Mouse (Mus musculus): ENCODE results near the gene Atp5g2.
"Not testable (repeated sequence)": the region's sequence is repeated elsewhere in the genome, so short reads cannot be mapped to it uniquely, and the experiment has no call there.

Gene Atp5g2

DNA sequence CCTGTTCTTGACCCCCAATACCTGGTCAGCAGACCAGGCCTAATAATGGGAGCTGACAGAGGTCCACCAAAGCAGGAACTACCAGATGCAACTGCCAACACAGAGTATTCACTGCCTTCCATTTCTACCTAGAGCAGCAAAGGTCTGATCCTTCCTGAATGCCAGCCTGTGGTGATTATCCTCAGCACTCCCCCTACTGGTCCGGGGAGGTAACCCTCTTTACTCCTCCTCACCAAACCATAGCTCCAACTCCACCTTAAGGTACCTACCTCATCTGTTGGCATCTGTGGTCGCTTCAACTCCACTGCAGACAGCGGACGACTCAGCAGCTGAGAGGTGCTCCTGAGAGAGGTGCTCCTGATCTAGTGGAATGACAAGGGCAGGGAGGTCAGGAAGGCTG lies 6.7 kb downstream of the Atp5g2 start:
- DNase-seq, result peak; percentile 69

DNA sequence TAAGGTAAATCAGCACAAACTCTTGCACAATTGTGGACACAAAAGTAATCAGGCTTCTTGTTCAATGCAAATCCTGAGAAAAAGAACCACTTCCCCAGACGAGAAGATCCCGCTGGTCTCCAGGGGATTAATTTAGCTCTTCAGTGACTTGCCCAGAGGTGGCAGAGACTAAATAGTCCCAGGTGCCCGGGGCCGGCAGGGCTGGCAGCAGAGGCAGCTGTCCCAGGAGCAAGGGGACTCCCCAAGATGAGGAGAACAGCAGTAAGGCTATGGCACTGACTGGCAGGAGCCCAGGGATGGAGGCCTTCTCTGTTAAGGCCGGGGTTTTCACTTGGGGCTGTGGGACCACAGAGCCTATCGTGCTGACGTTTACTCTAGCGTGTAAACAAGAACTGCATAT lies 8.3 kb downstream of the Atp5g2 start:
- no peak for DNase-seq

DNA sequence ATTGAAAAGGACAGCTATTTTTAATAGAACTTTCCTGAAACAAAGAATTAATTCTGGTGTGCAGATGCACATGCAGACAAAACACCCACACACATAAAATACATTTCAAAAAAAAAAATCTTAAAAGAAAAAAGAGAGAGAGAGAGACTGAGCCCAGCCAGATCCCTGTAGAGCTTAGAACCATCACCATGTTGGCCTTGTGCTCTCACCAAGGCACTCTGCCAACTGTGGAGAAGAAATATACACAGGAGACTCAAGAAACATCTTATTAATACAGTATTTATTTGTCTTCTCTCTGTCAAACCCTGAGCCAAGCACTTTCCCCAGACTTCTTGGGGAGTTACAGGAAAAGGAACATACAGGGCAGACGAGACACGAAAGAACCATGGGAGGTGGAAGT lies 9.6 kb downstream of the Atp5g2 start:
- not testable (repeated sequence) for DNase-seq

DNA sequence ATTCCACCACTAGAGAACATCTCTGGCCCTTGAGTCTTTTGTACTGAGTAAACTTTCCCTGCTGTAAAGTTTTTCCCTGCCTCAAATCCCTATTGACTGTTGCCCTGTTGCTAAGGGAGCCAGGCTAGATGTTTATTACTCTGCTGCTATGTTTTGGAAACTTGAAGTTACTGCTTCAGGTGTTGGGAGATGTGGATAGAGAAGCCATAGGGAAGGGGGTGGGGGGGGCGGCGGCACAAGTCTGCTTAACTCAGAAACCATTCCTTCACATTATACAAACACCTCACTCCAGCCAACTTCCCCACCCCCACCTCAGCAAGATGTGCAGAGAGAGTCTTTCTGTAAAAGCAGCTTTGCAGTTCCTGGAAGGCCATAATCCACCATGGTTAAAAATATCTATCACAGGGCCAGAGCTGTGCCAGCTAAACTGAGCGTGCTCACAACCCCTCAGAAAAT lies 14.2 kb downstream of the Atp5g2 start:
- no peak for DNase-seq

DNA sequence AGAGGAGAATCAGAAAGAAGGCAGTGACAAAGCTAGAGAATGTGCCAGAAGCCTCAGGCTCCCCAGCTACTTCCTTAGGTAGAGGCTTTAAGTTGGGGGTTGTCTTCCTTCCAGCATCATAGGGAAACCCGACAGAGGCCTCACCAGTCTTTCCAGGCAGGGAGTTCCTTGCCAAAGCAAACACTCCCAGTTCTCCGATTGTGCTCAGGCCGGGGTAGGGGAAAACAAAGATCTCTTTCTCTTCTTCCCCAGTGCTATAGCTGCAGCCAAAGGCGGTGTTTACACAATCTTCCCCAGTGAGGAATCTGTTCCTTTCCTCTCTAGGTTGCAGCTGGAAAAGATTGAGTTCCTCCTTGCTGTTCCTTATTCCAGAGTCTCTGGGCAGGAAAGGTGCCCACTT lies 15.5 kb downstream of the Atp5g2 start:
- DNase-seq, result no peak

DNA sequence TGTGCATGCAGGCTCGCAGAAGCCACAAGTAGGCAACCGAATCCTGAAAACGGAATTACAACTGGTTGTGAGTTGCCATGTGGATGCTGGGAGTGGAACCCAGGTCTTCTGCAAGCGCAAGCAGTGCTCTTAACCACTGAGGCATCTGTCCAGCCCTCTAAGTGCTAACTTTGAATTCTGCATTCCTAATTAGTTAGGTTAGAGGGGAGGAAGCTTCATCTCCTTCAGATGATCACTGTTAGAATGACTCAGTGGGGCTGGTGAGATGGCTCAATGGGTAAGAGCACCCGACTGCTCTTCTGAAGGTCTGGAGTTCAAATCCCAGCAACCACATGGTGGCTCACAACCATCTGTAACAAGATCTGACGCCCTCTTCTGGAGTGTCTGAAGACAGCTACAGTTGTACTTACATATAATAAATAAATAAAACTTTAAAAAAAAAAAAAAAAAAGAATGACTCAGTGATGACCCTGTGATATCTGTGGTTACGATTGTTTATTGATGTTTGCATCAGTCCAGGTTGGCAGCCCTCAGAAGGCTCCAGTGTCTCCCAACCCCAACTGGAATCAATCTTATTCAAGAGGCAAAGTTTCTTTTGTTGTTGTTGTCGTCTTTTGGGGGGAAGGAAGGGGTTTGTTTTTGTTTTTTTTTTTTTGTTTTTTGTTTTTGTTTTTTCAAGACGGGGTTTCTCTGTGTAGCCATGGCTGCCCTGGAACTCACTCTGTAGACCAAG lies 20.1 kb downstream of the Atp5g2 start:
- DNase-seq, result not testable (repeated sequence)

DNA sequence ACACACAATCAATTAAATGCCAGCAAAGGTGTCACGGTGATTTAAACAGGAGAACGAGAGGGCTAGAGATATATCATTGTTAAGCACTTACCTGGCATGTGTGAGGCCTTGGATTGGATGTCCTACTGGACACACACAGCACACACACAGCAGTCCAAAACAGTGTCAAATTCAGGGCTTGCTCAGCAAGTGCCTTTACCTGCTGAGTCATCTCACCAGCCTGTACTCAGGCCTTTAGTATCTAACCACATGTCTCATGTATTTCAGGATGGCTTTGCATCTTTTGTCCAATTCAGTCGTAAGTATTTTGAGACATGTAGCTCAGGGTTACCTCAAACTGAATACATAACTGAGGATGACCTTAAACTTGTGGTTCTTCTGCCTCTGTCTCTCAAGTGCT lies 21.0 kb downstream of the Atp5g2 start:
- no peak for DNase-seq

DNA sequence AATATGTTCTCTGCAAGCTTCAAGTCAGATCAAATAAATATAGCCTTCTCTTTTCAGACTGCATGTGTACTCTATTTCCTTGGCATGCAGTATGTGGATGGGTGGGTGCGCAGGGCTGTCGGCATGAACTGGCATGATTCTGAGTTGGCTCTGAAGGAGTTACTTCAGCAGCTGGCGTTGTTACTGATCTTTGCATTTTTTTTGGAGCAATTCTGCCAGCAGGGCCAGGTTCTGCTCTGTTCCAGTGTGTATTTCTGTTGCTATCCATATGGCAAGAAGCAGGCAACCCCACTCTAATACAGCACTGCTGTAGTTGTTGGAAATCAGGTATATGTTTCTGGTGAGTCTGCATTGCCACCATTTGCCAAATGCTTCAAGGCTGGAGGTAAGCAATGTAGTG lies 36.3 kb downstream of the Atp5g2 start:
- DNase-seq, result no peak

DNA sequence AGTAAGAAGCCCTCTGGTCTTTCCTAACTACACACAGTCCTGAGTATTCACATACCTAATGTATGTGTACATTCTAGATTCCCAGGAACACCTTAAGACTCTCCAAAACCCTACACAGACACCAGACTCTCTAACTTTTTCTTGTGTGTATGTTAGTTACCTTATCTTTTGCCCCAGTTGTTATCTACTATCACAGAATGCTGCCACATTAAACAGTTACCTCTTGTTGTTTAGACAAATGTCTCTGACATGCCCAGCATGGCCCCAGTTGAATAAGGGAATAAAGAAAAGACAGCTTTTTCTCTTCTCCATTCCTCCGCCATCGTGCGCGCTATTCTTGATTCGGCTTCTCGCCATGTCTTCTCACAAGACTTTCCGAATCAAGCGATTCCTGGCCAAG lies 37.5 kb downstream of the Atp5g2 start:
- no peak for DNase-seq

DNA sequence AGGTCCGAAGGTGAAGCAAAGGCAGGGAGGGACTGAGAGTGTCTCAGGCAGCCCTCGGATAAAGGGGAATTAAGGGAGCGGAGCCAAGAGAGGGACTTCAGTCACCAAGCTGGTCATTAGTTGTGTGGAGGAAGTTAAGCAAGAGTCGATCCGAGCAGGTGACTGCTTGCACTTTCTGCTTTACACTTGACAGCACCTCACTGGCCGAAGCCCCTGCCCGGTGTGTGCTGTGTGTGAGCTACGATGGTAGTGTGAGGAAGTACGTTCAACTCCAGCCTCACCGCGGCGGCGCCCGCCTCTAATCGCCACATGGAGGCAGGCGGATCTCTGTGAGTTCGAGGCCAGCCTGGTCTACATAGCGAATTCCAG lies 46.5 kb downstream of the Atp5g2 start:
- no peak for DNase-seq

DNA sequence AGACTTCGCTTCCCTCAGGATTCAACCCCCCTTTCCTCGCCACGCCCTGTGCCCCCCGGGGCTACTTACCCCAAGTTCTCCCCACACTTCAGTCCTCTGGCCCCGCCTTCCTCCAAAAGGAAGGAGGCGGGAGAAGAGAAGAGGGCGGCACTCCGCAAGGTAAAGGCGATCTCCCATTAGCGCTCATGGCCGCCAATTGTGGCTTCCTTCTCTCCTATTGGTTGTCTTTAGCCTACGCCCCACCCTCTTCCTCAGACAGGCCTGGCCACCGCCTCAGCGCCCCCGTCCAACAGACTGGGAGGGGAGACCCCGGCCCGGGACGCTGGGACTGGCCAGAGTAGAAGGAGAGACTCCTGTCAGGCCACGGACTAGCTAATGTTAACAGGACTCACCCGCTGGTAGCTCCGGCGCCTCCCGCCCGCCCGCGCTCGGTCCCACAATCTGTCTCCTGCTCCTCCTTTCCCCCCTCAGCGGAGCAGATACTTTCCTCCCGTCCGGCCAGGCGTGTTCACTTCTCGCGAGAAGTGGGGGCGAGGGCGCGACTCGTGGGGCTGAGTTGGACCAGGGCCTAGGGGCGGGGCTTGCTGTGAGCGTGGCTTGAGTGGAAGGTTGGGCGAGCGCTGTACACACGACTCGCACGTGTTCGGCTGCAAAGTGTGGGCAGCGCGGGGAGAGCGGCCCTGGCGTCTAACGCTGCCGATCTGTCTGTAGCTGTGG lies 47.0 kb downstream of the Atp5g2 start, which contains the start of the genes Gm28047 and Atf7:
Gene Gm28047, minus strand, starts transcription at position 98 of the 717 bp plus-strand sequence.
Gene Atf7, minus strand, starts transcription at position 495 of the 717 bp plus-strand sequence.
- DNase-seq, result peak; percentile 99

DNA sequence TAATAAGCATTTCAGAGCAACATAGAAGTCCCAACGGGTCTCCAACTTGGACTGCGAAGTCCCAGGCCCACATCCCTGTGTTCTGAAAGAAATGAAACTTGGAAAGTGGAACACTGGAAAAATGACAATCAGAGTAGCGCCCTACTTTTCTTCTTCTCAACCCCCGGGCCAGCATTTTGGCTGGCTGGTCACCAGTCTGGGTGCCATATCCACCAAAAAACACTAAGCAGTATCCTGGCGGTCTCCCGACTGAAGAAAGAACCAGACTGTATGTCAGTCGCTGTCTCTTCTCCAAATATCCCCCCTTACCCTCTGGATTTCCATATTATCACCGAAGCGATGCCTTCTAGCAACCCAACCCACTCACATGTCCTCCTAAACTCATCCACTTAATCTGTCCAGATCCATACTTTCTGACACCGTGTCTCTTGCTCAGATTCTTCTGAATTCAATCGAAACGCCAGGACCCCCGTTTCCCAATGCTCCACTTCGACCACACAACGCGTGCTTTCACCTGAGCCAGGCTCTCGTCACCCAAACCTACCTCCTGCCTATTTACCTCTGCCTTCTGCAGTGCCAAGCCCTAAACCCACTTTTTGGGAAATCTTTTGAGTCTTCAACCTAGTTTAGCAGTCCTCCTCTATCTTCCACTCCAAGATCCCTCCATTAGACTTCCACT lies 47.7 kb downstream of the Atp5g2 start:
- no peak for DNase-seq

DNA sequence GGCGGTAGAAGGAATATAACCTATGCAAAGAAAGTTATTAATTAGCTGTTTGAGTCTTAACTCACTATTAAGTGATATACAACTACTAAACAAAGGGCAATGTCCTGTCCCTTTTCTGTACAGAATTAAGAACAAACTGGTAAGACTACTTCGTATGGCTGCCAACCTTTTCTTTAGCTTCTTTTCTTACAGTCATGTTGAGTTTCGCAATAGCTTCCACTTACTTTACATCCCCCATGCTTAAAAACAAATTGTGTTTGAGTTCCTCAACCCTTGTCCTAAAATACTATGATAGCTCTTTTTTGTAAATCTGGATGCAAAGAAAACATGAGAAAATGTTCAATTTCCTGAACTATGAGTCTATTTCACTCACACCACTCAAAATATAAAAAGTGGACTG lies 49.0 kb downstream of the Atp5g2 start:
- no peak for DNase-seq

DNA sequence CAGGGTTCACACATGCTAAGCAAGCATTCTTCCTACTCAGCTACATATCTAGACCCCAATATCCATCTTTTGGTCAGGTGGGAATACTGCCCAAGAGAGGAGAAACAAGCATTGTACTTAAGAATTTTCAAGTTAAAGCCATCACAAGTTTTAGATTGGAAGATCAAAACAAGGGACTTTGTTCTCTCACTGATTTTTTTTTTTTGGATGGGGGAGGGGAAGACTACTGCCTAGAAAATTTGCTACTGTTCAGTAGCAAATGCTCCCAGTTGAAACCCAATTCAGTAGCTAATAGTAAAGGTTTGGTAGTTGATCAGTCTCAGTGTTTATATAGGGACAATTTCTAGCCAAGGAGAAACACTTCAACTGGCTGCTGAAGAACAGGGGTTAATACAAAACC lies 49.6 kb downstream of the Atp5g2 start:
- DNase-seq, result no peak

DNA sequence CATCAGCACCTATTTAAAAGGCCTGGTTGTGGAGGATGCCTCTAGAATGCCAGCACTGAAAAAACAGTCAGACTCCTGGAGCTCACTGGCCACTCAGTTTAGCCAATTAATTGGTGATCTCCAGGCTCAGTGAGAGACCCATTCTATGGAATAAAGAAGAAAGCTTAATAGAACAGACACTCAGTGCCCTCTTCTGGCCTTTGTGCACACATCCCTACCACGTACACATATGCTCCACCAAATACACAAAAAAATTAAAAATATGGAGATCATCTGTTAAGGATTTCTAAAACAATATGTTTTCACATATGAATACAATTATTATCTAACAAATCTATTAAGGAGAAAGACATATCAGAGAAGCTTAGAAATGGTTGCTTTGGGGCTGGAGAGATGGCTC lies 51.4 kb downstream of the Atp5g2 start:
- no peak for DNase-seq

DNA sequence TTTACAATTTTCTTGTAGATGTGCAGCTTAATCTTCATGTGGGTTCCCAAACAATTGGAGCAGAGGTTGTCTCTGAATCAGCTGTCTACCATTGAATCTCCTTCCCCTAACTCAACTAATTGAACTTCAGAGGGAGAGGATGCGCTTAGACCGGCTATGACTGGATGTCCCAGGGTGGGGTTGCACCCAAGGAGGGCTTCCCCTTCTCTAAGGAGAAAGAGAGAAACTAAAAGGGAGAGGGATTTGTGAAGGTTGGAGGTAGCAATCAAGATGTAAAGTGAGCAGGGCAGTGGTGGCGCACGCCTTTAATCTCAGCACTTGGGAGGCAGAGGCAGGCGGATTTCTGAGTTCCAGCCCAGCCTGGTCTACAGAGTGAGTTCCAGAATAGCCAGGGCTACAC lies 52.7 kb downstream of the Atp5g2 start:
- DNase-seq, result no peak

DNA sequence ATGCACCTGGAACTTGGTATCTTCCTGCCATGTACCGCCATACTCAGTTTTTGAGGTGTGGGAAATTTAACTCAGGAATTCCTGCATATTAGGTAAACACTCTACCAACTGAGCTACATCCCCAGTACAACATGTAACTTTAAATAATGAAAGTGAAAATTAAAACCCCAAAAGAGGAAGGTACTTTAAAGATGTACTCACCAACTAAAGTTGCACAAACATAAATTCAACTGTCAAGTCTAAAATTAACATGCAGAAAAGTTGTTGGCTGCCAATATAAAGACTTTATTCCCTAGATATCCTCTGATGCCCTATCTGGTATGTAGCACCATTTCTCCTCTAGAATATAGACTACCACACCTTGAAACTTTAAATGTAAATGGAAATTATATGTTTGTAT lies 54.5 kb downstream of the Atp5g2 start:
- DNase-seq, result no peak

DNA sequence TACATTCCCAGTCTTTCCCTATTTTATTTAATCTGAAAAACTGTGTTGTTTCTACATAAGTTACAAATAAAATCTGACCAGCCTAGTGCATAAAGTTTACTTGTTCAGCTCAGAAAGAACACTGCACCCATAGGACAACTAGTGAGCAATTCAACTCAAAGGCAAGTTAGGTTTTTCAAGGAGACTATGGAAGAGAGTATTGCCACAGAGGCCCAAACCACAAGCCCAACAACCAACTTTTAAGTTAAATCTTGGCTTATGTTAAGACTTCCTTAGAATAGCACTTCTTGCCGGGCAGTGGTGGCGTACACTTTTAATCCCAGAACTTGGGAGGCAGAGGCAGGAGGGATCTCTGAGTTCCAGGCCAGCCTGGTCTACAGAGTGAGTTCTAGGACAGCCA lies 56.0 kb downstream of the Atp5g2 start:
- DNase-seq, result no peak

DNA sequence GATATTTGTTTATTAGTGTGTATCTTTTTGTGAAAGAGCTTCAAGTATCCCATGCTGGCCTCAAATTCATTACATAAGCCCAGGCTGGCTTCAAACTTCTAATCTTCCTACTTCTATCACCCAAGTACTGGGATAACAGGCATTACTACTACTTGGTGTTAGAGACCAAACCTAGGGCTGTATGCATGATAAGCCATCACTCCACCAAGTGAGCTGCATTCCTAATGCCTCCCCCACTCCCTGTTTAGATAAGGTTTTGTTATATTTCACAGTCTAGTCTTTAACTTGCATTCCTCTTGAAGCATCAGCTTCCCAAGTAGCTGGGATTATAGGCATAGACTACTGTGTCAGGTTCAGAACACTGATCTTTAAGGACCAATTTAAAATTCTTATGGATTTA lies 57.9 kb downstream of the Atp5g2 start:
- no peak for DNase-seq

DNA sequence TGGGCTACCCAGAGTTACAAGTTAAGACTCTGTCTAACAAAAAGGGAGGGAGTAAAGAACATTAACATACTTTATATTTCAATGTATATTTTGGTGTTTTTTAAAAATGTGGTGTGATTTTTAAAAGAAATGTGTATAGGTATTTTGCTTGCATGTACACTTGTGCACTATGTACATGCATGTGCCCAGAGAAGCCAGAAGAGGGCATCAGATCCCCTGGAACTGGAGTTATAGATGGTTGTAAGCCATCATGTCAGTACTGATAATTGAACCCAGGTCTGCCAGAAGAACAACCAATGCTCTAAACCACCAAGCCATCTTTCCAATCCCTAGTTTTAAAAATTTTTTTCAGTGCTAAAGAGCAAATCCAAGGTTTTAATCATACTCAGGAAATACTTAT lies 59.2 kb downstream of the Atp5g2 start:
- DNase-seq, result no peak
